Mouse (Mus musculus) MN1 (cell line): Measurements from ENCODE around the gene Stk31.
"Not testable (repeated sequence)": the region's sequence is repeated elsewhere in the genome, so short reads cannot be mapped to it uniquely, and the experiment has no call there.

Source experiments
- DNase-seq: peaks from one replicate; pipeline ENCODE4 v3.0.0-alpha.2; 2016; ENCODE audit warnings: low spot score

The Stk31 gene

DNA sequence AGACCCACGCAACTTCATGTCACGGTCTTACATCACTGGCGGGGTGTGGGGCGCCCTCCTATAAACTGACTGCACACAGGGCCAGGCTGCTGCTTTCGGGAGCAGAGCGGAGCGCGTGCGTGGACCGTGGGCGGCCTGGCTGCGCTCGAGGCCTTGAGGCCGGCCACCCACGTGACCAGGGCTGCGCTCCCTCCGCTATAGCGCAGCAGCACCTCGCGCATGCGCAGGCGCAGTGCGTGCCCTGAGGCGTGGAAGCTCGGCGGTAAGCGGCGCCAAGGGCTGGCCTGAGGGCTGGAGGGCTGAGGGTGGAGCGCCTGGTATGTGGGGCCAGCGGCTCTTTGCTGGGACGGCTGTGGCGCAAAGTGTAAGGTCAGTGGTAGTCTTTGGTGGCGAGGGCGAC is at the start of gene Stk31:
Gene Stk31, plus strand, starts transcription at position 289 of the 400 bp plus-strand sequence.
- DNase-seq = no peak

DNA sequence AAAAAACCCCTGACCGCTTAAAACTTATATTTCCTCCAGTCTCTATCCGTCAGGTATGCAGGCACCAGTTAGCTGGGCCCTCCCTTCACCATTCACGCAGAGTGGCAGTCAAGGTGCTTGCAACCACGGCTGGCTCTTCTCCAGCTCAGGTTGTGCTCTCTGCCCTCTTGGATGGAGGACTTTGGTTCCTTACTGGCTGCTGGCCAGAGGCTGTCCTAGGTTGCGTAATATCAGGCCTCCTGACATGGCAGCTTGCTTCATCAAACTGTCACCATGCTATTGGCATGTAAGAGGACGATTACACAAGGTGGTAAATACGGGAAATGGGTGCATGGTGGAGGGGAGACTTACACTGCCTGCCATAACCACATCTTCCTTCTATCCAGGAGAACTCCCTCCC is 45.6 kb upstream of the Stk31 start:
- DNase-seq = no peak

DNA sequence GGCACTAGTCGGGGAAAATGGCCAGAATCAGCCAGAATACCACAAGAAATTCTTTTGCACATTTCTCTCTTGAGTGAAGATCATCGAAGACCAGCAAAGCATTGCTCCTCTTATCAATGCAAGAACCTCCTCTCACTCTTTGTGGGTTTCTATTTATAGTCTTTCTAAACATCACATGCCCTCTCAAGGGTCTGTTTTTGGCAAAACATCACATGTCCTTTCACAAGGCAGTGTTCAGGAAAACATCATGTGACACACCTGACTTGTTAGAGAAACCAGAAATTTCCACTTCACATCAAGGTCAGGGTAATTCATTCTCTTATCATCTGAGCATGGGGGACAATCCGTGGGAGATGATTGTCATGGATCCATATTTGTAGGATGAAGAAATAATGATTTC is 40.8 kb upstream of the Stk31 start:
- DNase-seq = no peak

DNA sequence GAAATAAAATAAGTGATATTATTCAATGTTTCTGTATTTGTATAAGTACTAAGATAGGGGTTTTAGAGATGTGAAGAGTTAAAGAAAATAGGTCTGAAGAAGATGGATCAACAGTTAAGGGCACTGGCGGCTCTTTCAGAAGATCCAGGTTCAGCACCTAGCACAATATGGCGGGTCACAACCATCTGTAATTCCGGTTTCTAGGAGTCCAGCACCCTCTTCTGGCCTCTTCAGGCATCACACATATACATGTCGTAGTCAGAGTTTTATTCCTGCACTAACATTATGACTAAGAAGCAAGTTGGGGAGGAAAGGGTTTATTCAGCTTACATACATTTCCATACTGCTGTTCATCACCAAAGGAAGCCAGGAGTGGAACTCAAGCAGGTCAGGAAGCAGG is 40.2 kb upstream of the Stk31 start:
- no peak for DNase-seq

DNA sequence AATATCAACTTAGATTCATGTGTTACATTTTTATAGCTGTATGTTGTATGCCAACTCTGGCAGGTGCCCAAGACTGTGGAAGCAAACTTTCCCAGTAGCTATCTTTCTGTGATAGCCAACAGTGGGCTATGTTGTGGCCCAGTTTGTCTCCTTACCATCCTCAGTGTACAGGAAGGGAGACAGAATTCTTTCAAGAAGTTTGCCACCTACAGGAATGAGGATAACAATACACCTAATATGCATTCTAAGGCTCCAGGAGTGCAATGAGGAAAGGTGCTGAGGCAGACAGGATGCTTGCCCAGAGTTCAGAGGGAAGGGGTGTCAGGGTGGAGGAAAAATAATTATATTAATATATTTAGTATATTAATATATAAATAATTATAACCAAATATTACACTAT is 35.0 kb upstream of the Stk31 start:
- no peak for DNase-seq

GRCm38 (mm10) chr6:49367159-49368054 is 28.0 kb upstream of the Stk31 start, which contains the start of gene Fam221a:
Gene Fam221a, plus strand, starts transcription at chr6:49367739.
- DNase-seq = peak; percentile 72

DNA sequence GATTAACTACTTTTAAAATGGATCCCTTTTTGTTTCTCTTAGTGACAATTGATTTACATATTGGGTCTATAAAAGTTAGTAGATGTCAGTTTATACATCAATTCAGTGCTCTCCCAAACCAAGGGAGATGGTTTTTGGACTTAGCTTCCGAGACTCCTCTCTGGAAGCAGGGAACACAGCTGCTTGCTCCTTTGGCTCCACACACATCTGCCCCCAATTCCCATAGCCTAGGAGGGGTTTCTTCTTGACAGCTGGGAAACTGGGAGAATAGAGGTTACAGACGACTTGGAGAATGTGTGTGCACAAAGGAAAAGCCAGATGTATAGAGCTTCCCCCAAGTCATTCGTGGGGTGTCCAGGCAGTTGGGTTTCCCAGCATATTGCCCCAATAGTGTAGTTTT is 27.2 kb upstream of the Stk31 start:
- no peak for DNase-seq

DNA sequence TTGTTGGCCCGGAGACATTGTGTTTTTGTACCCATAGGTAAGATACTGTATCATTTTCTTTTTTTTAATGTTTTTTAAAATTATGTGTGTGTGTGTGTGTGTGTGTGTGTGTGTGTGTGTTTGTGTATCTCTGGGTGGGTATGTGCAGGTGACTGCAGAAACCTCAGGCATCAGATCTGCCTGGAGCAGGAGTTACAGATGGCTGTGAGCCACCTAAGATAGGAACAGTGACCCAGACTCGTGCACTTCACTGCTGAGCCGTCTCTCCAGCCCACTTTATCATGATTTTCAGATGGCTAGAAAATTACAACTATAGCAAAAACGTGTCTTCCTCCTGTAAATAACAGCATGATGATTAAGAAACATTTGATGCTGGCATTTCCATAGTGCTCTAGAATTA is 22.7 kb upstream of the Stk31 start:
- DNase-seq = no peak

DNA sequence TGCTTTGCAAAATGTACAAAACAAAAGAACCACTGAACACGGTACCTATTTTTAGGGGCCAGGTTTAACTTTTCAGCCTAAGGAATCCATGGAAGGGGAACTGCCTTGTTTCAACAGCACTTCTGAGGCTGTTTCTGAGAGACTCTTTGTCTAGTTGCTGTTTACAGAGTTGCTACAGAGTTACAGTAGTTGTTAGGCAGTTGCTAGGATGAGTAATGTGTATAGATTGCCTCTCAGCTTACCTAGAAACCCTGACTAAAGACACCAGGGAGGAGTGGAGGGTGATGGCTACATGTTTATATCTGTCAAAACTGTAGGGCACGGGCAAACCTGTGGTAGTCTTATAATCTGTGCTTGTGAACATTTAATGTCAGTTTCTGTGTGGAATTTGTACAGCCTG is 21.5 kb upstream of the Stk31 start:
- no peak for DNase-seq

DNA sequence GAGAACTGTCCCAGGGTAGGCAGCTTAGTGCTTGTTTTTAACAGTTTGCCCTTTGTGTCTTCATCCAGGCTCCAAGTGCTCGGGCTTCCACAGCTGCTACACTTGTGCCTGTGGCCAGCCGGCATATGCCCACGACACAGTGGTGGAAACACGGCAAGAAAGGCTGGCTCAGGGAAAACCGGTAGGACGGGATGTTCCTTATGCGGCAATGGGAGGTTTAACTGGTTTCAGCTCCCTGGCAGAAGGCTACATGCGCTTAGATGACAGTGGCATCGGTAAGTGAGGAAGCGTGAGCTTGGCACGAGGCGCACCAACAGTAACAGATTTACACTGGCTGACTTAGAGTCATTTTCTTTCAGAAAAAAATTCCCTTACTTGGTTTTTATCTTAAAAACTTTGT is 17.1 kb upstream of the Stk31 start:
- no peak for DNase-seq

DNA sequence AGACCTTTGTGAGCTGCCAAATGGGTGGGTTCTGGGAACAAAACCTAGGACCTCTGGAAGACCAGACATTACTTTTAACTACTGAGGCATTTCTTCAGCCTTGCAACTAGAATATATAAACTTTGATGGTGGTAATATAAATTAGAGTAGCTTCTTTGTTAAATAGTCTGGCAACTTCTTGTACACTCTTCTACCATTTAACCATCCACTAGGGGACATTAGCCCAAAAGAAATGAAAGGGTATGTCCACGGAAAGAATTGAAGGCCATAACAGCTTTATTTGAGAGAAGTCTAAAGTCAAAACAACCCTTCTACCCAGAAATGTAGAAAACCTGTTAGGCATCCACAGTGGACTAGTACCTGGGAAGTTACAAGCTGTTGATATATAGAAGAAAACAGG is 1.1 kb upstream of the Stk31 start:
- no peak for DNase-seq

- DNase-seq = no peak
Observed at GRCm38 (mm10) chr6:49397466-49397865, 2.1 kb downstream of the Stk31 start.

DNA sequence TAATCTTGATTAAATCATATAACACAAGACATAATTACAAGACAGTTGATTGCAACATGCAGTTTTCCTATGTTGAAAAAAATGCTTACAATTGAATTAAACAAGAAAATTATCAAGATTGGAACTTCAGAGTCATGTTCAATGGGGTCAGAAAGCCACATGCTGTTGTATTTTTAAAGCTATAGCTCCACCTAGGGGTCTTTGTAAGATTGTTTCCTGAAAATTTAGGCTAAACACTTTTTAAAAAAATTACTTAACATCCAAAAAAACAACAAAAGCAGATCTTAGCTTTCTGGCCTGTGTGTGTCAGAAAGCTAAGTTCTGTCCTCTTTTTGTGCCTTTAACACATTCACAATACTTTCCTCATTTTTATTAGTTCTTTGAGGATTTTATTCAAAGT is 3.0 kb downstream of the Stk31 start:
- DNase-seq = peak; percentile 58

DNA sequence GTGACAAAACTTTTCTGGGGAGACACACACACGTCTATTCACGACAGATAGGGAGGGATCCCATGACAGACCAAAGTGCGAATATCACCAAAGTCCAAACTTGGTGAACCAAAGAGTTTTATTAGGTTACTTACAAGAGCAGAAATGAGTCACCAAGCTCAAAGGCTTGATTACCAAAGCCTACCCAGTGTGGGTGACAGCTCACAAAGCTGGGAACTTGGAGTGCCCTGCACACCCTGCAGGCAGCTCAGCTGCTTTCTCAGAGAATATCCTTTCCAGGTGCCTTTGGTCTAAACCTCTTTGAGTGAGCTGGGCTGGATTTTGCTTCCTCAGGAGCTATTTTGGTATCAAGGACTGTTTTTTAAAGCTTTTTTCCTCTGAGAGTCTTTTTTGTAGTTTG is 15.4 kb downstream of the Stk31 start:
- no peak for DNase-seq

DNA sequence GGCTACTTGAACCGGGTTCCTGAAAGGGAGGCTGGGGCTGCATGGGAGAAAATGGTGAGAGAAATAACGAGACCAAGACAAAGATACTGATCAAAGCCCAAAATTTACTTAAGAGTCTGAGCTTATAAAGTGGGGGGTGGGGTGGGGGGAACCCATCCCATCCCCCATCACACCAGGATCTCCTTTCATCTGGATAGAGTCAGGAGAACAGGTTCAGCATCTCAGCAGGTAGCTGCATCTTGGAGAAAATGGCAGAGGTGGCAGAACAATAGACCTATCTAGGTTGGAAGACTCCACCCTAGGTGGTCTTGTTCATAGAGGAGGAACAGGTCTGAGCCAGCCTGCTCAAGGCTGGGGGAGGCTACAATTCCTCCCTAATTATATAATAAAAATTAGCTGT is 17.6 kb downstream of the Stk31 start:
- not testable (repeated sequence) for DNase-seq

GRCm38 (mm10) chr6:49415971-49416370 is 20.6 kb downstream of the Stk31 start:
- DNase-seq = no peak

GRCm38 (mm10) chr6:49437306-49437705 is 41.9 kb downstream of the Stk31 start:
- no peak for DNase-seq

- no peak for DNase-seq
Observed at GRCm38 (mm10) chr6:49458112-49458511, 62.7 kb downstream of the Stk31 start.

GRCm38 (mm10) chr6:49483205-49483604 is 87.8 kb downstream of the Stk31 start:
- no peak for DNase-seq

DNA sequence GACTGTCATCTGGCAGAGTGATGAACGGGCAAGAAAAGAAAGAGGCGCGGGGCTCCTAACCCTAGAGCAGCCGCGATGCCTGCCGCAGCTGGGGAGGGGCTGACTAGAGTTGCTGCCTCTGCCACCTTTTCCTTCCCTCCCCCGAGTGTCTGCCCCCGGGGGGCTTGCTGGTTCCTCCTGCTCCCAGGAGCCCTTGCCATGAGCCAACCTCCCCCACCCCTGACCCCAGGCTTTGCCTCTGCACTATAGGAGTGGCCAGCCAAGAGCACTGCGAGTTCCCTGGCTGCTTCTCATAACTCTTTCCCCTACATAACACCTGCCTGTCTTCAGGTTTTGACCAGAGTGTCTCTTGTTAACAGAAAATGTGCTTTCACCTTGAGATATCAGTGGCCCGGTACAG is 96.1 kb downstream of the Stk31 start:
- no peak for DNase-seq

GRCm38 (mm10) chr6:49519053-49519452 is 123.6 kb downstream of the Stk31 start:
- DNase-seq = peak; percentile 54
